Mouse (Mus musculus) activated CD4-positive, CD25-positive, alpha-beta regulatory T cell, adult 4 months (primary cell): ENCODE measurements around the gene Fyb2. TPM values are rescaled to one million over a fixed set of nuclear protein-coding genes. Genes with fewer than 3 reads are reported as not detected.
"Not testable (repeated sequence)": the region's sequence is repeated elsewhere in the genome, so short reads cannot be mapped to it uniquely, and the experiment has no call there.

Experiments
- ATAC-seq: one replicate; pipeline ENCODE4 v1.8.0; 2017
- polyA plus RNA-seq, 2 experiments: library from polyadenylated mRNA; unstranded; fragments of 100-300 nt; shearing (Covaris generic); gene quantifications; one replicate each; pipeline ENCODE4 v1.2.1; 2017

Fyb2 gene
- polyA plus RNA-seq, 2 experiments from 2014 or later, result not detected

DNA sequence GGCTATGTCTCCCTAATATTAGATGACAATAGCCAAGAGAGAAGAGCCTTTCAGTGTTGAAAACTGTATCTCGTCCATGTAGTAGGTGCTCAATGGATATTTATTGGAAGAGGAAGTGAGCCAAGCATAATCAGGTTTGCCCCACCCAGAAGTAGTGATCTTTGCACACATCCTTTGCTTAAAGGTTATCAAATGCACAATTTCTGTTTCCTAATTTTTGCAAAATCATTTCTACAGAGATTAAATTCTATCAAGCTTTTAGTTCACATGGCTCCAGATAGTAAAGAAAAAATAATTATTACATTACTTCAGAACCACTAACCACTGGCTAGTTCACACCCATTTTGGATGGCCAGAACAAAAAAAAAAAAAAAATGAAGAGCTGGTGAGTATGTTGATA is 28.6 kb downstream of the Fyb2 start:
- ATAC-seq, result no peak

DNA sequence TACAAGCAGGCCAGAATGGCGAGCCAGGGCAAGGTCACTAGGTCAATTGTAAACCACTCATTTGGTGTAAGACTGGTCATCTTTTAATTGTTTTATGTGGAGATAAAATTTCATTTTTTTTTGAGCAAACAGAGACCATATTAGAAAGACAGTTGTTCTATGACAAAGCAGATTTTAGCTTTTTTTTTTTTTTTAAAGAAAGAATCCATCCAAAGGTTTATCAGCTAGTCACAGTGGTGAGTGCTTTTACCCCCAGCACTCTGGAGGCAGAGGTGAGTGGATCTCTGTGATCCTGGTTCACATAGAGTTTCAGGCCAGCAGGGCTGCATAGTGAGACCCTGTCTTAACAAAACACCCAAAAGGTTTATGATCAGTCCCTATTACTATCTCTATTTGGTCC is 31.2 kb downstream of the Fyb2 start:
- no peak for ATAC-seq

DNA sequence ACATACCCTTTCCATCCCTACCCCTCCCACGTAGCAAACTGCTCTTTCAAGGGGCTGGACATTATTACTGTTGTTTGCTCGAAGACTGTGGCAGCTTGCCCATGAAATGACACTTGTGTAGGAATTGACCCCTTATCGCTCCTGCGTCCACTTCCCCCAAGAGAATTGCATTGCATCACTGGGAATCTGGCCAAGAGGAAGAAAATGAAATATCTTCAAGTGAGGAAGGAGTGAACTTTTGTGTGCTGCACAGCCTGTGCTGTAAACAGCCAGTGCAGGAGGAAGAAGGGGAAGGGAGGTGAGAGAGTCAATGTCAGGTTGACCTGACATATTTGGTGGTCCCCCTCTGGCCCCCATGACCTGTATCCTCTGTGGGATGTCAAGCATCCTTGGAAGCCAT is 35.6 kb downstream of the Fyb2 start:
- ATAC-seq, result no peak

DNA sequence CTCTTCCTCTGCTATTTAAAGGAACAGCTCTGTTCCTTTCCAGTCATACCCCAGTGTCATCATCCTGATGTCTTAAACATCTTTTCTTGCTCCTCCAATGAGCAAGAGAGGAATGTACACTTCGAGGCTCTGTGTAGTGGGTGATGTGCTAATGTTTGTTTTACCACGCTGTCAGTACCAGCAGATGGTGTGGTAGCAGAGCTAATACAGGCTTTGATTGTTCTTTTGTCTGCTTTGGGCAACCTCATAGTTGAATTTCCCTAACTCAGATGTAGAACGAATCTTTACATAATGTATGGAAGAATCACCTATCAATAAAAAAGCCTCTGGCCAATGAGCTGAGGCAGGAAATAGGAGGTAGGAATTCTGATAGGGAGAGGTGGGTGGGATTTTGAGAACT is 36.0 kb downstream of the Fyb2 start:
- ATAC-seq, result no peak

DNA sequence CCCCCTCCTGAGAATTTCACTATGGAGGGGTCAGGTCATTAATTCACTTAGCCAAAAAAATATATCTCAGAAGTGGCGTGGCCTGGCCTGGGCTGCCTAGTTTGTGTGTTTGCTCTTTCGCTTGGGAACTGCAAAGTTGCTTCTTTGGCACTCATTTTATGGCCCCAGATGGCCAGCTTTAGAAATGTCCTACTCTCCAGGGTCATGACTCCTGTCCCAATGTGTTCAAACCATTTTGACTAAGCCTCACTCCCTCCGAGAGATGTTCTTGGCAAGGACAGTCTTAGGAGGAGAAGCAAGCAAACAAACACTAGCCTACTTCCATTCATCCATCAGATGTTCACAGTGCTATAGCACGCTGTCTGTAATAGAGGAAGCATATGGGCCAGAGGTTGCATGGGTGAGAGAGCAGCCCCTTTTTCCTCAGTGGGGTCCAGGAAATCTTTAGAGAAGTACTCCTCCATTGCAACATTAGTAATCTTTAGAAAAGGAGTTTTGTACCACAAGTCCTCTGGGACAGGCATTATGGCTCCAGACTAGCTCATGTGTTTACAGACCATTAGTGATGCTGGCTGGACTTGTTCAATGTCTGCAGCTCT is 38.1 kb downstream of the Fyb2 start:
- no peak for ATAC-seq

DNA sequence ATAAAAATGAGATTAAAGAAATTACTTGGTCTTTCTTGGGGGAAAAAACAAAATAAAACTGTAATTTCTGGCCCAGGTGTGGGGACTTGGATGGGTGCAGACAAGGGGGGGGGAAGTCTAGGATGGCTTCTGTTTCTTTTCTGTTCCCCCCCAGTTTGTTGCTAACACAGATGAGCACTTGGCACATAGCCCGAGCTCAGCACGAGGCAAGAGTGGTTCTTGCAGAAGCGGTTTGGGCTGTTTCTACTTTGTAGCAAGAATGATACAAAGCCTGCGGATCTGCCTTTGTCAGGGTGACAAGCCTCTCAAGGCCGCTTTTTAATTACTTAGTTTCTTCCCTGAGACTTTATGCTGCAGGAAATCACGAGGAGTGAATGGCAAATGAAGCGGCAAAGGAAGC is 43.4 kb downstream of the Fyb2 start:
- no peak for ATAC-seq

DNA sequence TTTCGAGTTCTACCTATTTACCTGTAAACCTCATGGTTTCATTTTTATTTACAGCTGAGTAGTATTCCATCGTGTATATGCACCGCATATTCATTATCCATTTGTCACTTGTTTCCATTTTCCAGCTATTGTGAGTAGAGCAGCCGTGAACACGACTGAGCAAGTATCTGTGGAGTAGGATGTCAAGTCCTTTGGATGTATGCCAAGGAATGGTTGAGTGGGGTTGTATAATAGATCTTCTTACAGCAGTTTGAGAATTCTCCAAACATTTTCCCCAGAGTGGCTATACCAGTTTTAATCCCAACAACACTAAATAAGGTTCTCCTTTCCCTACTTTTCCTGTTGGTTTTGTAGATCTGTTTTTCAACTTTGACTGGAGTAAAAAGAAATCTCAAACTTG is 48.2 kb downstream of the Fyb2 start:
- ATAC-seq, result no peak

DNA sequence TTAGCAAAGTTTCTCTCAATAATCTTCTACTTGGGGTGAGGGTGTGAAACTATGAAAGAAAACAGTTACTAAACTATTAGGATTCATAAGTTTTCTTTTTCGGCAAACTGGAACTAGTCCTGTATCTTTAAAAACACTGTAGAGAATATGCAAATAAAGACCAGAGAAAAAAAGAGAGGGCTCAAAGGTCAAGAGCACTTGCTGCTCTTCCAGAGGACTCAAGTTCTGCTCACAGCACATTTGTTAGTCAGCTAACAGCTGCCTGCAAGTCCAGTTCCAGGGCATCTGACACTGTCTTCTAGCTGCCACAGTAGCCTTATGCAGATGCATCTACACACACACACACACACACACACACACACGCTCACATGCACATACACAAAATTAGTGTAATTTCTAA is 59.4 kb downstream of the Fyb2 start:
- no peak for ATAC-seq

DNA sequence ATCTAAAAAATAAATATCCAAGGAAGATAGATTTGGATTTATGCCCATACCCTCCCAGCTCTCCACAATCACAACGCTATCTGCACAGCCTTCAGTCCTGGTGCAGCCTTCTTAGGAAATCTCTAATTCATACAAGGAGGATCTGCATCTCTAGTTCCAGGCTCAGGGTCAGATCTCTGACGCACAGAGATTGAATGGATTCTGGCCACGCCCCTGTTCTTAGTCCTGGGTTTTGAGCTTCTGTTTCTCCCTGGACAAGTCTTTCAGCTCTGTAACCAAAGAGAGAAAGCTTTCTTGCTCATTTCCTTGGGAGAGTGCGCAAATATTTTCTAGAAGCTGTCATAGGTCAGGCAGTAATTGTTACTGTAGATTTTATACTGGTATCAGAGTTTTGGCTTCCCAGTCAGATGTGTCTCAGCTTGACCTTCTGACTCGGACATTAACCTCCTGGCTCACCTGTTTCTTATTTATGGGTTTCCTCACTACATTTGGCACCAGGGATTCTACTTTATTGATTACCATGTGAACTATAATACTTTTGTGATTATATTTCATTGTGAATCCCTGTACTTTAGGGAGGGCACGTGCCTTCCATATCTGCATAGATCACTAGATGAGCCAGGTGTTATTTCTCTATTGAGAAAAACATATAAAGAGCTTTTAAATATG is 62.0 kb downstream of the Fyb2 start:
- ATAC-seq, result no peak

DNA sequence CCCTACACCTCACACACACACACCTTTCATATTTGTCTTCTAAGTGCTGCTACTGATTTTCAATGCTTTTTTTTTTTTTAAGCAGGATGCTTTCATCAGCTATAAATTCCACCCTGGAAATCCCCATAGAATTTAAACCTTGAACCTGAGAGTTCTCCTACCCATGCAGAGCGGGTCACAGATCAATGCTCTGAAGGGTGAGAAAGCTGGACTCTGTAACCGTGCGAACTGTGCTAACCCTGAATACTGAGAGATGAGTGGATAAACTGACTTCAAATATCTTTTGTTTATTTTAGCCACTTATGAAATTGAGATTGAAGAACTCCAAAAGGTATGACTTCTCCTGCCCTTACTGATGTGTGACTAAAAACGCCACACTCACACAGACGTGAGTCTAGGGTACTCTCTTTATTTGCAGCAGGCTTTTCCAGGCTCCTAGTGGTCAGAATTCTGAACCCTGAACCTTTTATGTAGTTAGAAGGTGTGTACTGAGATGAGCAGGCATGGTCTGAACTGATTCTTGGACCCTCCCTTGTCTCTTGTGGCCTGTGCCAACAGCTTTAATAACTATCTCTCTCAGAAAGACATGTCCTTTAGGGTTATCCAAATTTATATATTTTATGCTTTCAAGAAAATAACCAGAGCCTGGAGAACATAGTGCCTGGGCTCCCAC is 72.8 kb downstream of the Fyb2 start:
- no peak for ATAC-seq

DNA sequence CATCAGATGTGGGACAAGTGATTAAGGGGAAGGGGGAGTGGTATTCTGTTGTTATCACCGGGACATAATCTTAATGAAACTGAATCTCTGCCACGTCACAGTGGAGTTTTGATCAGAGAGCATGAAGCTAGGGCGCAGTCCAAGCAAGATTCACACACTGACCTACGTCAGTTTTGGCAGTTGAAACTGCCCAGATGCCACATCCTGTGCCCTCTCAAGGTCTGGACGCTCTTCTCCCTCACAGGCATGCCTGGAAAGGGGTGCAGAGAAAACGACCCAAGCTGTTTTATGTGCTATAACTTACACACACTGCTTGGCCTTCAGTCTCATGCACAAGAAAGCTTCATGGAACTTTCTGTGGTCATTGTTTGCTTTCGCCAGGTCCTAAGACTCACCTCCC is 74.4 kb downstream of the Fyb2 start:
- ATAC-seq, result no peak

DNA sequence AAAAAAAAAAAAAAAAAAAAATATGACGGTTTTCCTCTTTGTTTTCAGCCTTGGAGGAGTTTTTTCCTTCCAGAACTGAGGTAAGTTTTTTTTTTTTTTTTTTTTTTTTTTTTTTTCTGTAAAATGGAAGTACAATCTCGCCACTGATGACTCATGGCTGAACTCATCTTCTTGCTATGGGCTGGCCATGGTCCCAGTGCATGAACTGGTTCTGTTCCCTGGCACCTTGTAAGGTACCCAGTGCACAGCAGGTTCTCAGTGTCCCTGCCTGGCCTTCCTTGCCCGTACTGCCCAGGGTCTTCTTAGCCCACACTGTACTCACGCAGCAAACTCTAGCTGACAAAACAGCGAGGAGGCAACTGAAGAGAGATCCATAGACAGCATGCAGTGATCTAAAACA is 74.8 kb downstream of the Fyb2 start:
- ATAC-seq, result no peak

DNA sequence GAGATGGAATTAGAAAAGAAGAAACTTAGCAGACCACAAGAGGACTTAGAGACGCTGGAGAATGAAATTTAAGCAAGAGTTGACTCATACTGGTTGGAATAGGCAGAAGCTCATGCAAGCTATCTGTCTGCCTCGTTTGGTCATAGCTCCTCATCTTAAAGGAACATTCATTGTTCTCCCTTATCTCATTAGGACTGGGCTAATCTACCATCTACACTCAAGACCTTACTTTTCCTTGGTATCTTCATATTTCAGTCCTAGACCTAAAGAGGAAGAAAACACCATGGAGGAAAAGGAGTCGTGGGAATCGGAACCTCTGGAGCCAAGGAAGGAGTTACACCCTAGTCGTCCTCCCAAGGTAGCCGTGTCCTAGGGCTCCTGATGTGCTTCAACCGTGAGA is 75.5 kb downstream of the Fyb2 start:
- no peak for ATAC-seq

DNA sequence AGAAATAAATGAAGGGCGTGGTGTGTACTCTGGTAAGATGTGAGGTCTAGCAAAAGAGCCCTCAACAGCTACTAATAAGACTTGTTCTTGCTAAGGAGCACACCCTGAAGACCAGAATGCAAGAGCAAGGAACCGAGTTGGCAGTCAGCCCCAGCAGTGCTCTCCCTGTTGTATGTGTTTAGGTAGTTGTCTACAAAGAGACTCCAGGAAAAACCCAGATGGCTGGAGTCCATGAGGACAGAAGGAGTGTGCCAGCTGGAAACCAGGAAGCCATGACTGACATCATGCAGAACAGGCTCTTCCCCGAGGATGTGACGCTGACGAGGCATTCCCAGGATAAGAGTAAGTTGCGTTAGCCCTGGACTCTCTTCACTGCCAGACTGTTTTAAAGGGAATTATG is 76.8 kb downstream of the Fyb2 start:
- no peak for ATAC-seq

DNA sequence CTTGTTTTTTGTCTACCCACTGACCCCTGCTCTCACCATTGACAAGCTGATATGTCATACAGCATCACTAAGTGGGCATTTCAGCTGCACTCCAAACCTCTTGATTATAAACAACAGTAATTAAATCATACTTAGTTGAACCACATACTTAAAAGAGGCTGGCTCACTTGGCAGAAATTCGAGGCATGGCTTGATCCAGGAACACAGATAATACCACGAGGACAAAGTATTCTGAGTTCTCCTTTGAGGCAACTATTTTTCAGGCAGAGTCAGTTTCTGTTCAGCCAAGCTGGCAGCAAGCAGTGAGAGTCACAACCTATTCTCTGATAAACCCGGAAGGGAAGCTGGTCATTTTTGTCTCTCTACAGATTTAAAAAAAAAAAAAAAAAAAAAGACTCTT is 77.4 kb downstream of the Fyb2 start:
- no peak for ATAC-seq

DNA sequence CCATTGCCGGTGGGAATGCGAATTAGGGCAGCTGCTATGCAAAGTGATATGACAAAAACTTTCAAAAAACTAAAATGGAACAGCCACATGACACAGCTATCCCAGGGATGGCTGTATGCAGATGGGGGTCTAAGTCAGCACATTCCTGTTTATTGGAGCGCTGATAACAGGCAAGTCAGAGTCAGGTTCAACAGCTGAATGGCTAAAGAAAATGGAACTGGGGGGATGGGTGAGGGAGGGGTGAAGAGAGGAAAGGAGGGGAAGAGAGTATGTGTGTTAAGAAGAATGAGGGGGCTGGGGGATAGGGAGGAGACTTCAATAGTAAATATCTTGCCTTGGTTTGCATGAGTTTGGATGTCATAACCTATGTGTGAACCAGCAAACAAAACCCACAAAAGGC is 79.0 kb downstream of the Fyb2 start:
- ATAC-seq, result no peak

DNA sequence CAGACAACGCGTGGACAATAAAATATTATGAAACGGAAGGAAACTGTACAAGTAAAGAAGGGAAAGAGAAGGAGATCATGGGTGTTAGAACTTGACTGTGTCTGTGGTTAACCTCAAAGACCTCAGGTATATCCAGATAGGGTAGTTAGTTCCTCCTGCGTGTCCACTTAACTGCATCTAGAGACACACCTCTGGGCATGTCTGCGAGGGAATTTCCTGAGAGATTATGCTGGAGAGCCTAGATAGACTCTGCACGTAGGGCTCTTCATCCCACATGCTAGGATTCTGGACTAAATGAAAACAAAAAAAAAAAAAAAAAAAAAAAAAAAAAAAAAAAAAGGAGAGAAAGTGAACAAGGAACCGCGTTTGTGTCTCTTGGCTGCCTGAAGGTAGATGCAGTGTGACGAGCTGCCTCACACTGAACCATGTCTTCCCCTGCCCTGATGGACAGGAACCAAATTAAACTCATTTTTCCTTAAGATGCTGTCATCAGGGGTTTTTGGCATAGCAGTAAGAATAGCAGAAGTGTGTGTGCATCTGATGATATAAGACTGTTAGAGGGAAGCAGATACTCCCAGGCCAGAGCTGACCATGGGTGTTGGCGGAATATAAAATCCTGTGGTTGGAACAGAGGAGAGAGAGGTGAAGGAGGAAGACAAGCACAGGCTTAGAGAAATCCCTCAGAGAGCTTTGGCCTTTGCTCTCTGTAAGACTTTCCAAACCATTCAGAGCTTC is 80.1 kb downstream of the Fyb2 start:
- ATAC-seq, result no peak

DNA sequence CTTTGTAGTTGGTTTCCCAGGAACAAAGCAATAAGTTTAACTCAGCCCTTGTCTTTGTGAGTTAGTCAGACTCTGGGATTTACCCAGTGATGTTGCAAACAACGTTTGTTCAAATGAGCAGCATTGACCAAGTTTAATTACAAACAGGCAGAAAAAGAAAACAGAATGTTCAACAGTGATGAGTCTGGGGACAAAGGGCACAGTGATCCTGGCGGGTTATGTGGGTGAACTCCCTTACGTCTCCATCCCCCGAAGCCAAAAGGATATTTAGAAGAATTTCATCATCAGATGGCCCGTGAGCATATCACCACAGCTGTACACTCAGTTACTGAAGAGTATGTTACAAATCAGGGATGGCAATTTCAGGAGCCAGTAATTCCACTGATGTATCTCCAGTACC is 86.4 kb downstream of the Fyb2 start:
- no peak for ATAC-seq

DNA sequence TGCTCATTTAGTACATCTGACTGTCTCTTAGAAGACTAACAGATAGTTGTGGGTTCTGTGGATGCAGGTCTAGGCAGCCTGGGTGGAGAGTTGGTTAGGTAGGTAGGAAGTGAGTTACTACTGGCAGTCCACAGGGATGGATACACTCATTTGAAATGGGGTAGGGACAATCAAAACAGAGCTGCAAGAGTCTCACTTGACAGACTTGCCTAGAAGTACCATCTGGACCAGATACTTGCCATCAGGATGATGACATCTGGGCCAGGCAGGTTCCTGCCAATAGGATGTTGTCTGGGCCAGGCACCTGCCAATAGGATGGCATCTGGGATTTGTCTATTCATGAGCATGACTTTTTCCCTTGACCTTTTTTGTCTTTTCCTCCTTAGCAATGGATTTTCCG is 88.5 kb downstream of the Fyb2 start:
- ATAC-seq, result no peak

DNA sequence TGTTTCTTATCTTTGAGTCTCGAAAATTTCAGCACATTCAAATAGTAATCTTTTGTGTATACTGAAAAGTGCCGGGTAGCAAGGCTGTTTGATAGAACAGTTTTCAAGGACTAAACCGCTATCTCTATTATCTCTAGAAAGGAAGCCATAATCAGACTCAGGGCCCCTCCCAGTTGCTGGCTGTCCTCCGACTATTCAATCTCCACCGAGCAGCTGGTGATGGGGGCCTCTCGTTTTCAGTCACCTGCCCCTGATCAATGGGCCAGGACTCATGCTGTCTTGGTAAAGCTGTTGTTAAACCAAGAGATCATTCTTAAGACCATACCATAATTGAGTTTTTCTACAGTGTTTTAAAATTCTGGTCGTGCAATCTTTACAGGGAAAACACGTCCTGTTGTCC is 90.9 kb downstream of the Fyb2 start:
- no peak for ATAC-seq

DNA sequence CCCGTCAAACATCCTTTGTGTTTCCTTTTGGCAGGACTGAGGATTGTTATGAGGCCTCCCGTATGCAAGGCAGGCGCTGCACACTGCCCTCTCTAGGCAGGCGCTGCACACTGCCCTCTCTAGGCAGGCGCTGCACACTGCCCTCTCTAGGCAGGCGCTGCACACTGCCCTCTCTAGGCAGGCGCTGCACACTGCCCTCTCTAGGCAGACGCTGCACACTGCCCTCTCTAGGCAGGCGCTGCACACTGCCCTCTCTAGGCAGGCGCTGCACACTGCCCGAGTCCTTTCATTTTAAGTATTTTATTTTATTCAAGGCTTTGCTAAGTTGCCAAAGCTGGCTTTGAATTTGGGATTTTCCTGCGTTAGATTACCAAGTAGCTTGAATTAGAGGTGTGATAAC is 91.4 kb downstream of the Fyb2 start:
- not testable (repeated sequence) for ATAC-seq

DNA sequence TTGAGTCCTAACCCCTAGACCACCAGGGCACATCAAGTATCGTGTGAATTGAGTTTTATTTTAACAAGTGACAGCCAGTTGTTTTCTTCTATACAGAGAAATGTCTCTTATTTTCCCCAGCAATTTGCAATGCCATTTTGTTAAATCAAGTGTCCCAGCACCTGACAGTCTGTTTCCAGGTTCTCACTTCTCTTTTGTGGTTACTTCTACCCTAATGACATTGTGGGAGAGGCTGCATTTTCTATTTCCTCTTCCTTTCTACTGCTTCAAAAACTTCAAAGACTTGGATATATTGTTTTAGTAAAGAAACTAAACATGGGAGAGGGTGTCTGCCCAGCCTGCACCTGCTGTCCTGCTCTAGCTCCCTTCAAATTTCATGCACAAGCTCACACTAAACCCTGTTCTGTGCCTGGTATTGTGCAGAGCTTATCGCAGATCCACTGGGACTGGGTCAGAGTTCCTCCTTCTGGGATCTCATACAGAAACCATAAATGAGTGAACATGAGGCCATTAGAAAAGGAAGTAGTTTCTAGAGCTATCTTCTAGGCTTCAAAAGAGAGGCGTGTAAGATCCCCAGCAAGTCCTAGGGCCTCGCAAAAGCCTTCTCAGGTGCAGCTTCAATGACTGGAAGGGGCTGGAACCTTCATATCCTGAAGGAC is 94.2 kb downstream of the Fyb2 start:
- no peak for ATAC-seq

DNA sequence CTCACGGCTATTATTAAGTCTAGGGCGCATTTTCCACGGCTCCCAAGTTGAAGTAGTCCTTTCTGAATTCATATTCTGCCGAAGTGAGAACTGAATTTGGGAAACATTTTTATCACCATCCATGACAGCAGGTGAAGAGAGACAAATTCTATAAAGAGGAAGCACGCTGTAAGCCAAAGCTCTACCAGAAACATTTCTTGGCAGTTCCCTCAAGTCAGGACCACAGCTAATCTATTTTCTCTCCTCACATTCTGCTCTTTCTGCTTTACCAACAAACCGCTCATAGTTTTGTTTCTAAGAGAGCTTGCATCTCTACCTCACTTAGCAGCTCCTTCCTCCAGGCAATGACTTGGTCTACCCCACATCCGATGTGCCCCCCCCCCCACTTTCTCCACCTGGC is 100.5 kb downstream of the Fyb2 start:
- ATAC-seq, result no peak
